14 mouse cellular contexts compared by ENCODE assay signal in genomic region chr3:97048360-97048759, GRCm38 (mm10).
DNase-seq lines count a peak whose midpoint lies in the region; ATAC-seq and TF ChIP-seq lines count a peak whose summit lies in the region.
"Had no signal": no experiment of that assay in that cellular context is flagged by ENCODE, and none has a peak within 500 bp of the region (broad histone marks: within the 10 kb centered on the region; RNA-seq: fewer than 3 reads in every experiment).

No protein-coding gene starts in this region.

- no peaks in the 10 kb centered on the region for H3K27me3 ChIP-seq in kidney, postnatal 0 days (ENCODE audit: insufficient read depth, low read length)
- H3K27me3 ChIP-seq: hindbrain, embryonic 13.5 days had no signal

- H3K4me1 ChIP-seq in kidney, postnatal 0 days (replicated peaks; ENCODE audit: insufficient read depth, low read length), result 0 out of 2 replicates have a peak, but pooled peaks cover 7% of the 10 kb centered on the region
- no peaks in the 10 kb centered on the region for H3K4me1 ChIP-seq in ES-E14 (ENCODE audit: control insufficient read depth in 2 of 2, insufficient read depth in 2 of 2, low read length in 2 of 2, poor library complexity in 1 of 2)

- in situ Hi-C loops in ES-E14 (cut with MboI; ENCODE audit: low sequenced_read_pairs in 2 of 2, unreplicated experiment in 2 of 2), result no loop called here

- peak; percentile 55 for TF ChIP-seq CTCF in kidney, postnatal 0 days (IDR thresholded peaks at IDR 0.05; ENCODE audit: low read depth)

- no peaks in the 10 kb centered on the region for H3K9me3 ChIP-seq in kidney, postnatal 0 days (replicated peaks; ENCODE audit: low read length)
- H3K9me3 ChIP-seq in ES-E14 (ENCODE audit: control insufficient read depth, insufficient read depth, low read depth, low read length), result no peaks in the 10 kb centered on the region
- H3K9me3 ChIP-seq: hindbrain, embryonic 13.5 days had no signal

- H3K9ac ChIP-seq in kidney, postnatal 0 days (ENCODE audit: low read depth, low read length), result no peak overlapping the region
- H3K9ac ChIP-seq in ES-E14 (ENCODE audit: insufficient read depth, low read depth, low read length, poor library complexity, severe bottlenecking), result no peak overlapping the region
- H3K9ac ChIP-seq: hindbrain, embryonic 13.5 days had no signal

- H3K27ac ChIP-seq in kidney, postnatal 0 days, result no peak overlapping the region
- no peak overlapping the region for H3K27ac ChIP-seq in ES-E14 (ENCODE audit: insufficient read depth, low read depth, low read length, poor library complexity, severe bottlenecking)
- H3K27ac ChIP-seq: hindbrain, embryonic 13.5 days had no signal

- H3K4me3 ChIP-seq in kidney, postnatal 0 days (replicated peaks; ENCODE audit: low read depth, low read length), result no peak overlapping the region
- H3K4me3 ChIP-seq in ES-E14 (ENCODE audit: insufficient read depth in 1 of 2, low read depth in 1 of 2, low read length in 2 of 2, poor library complexity in 1 of 2, severe bottlenecking in 1 of 2), result no peak overlapping the region
- H3K4me3 ChIP-seq: hindbrain, embryonic 13.5 days had no signal

- no peak overlapping the region for H3K4me2 ChIP-seq in kidney, postnatal 0 days (ENCODE audit: low read length)
- H3K4me2 ChIP-seq: hindbrain, embryonic 13.5 days had no signal

- no peak for DNase-seq in kidney, postnatal 0 days (ENCODE audit: low spot score)
- no peak for DNase-seq in kidney, postnatal 14 days
- peak; percentile 9 to 28 for DNase-seq in B cell, adult 2 months
- DNase-seq in ES-E14 (ENCODE audit: low read depth, low spot score), result peak; percentile 39
- peak; percentile 39 for DNase-seq in induced T-regulatory cell, adult 2 months (ENCODE audit: low read depth)
- no peak for DNase-seq in neural tube, embryonic 10.5 days (ENCODE audit: extremely low spot score, low spot score)
- DNase-seq in right cerebral cortex, adult 18-20 months, result no peak
- DNase-seq: cerebellum, adult 11 months; embryo, embryonic 11 days; heart, adult 11 months; kidney, postnatal 10 days had no signal

- no peak for ATAC-seq in kidney, postnatal 0 days (replicated peaks; ENCODE audit: low FRiP score, low read depth)
- ATAC-seq: activated CD4-positive, CD25-positive, alpha-beta regulatory T cell, adult 4 months; midbrain, embryonic 16.5 days had no signal

- no peaks in the 10 kb centered on the region for H3K36me3 ChIP-seq in kidney, postnatal 0 days (ENCODE audit: insufficient read depth, low read length)
- no peaks in the 10 kb centered on the region for H3K36me3 ChIP-seq in ES-E14 (ENCODE audit: control insufficient read depth, insufficient read depth, low read length, poor library complexity, severe bottlenecking)
- H3K36me3 ChIP-seq: hindbrain, embryonic 13.5 days had no signal

TF ChIP-seq in ES-E14, 5 proteins besides CTCF, POLR2A, EP300 and RAD21:
- TF ChIP-seq ZC3H11A (IDR thresholded peaks at IDR 0.05; ENCODE audit: borderline replicate concordance, low read depth, low read length) (peak; percentile 49; the same call in 1 of the 2 replicates), CHD2 (IDR thresholded peaks at IDR 0.05; ENCODE audit: low read depth, low read length) (no peak), HCFC1 (IDR thresholded peaks at IDR 0.05; ENCODE audit: borderline replicate concordance, insufficient read depth, low read length) (no peak), MAFK (IDR thresholded peaks at IDR 0.05; ENCODE audit: insufficient read depth, low read depth, low read length) (no peak), ZNF384 (IDR thresholded peaks at IDR 0.05; ENCODE audit: low read depth, low read length) (no peak)

Comparison
In these comparisons a context has a peak if more than half of its experiments do, and no peak if none do; other contexts are left out.
1. DNase-seq: peak in B cell, adult 2 months (2 of 2), ES-E14 (single experiment) and induced T-regulatory cell, adult 2 months (single experiment); none in kidney, postnatal 0 days (single experiment), kidney, postnatal 14 days (single experiment), neural tube, embryonic 10.5 days (single experiment) and right cerebral cortex, adult 18-20 months (single experiment).